Mouse (Mus musculus) left cerebral cortex, postnatal 14 days (tissue): ENCODE results near the gene Tgtp1. TPM values are rescaled to one million over a fixed set of nuclear protein-coding genes. Genes with fewer than 3 reads are reported as not detected.

ENCODE experiments used
- total RNA-seq, 2 experiments: library from RNA; stranded (reverse); gene quantifications; 2 replicates each; pipeline ENCODE4 v1.2.3; 2021

Gene Tgtp1
- total RNA-seq, 2 experiments from 2014 or later, result not detected

Other genes with a start within 250 kb of the Tgtp1 start
- 100 to 1,000 TPM; 252 to 259 TPM for gene Rack1, start 193.8 kb downstream of the Tgtp1 start, total RNA-seq
- gene Trim41, start 176.8 kb downstream of the Tgtp1 start, total RNA-seq, result 10 to 100 TPM; 52.0 to 56.4 TPM
- 1 to 10 TPM; 1.4 to 1.8 TPM for gene Trim7, start 168.0 kb downstream of the Tgtp1 start, total RNA-seq
- 1 to 10 TPM; 1.2 to 1.6 TPM for gene Gm12184, start 167.5 kb downstream of the Tgtp1 start, total RNA-seq
- 1 to 10 TPM; 3.7 TPM for gene Irgm1, start 122.5 kb downstream of the Tgtp1 start, total RNA-seq
- gene Gm5431, start 92.0 kb downstream of the Tgtp1 start, total RNA-seq, result under 1 TPM in 1 of 2 experiments, not detected in 1; 0.29 TPM
- gene Psme2b, start 48.0 kb downstream of the Tgtp1 start, total RNA-seq, result under 1 TPM in 1 of 2 experiments, not detected in 1; 0.70 TPM
- not detected for gene Olfr56, start 15.3 kb downstream of the Tgtp1 start, total RNA-seq
- gene 9930111J21Rik1, start 14.8 kb downstream of the Tgtp1 start, total RNA-seq, result 1 to 10 TPM in 1 of 2 experiments, under 1 TPM in 1; 0.94 to 1.1 TPM
- under 1 TPM in 1 of 2 experiments, not detected in 1; 0.06 TPM for gene Gm12185, start 1.9 kb downstream of the Tgtp1 start, total RNA-seq
- 1 to 10 TPM; 1.6 TPM for gene 9930111J21Rik2, start 57.1 kb upstream of the Tgtp1 start, total RNA-seq
- gene Tgtp2, start 70.0 kb upstream of the Tgtp1 start, total RNA-seq, result under 1 TPM in 1 of 2 experiments, not detected in 1; 0.17 TPM
- gene Ifi47, start 82.4 kb upstream of the Tgtp1 start, total RNA-seq, result under 1 TPM; 0.57 to 0.62 TPM
- not detected for gene Olfr1396, start 120.7 kb upstream of the Tgtp1 start, total RNA-seq
- gene Olfr1395, start 148.1 kb upstream of the Tgtp1 start, total RNA-seq, result not detected
- not detected for gene Olfr1394, start 160.2 kb upstream of the Tgtp1 start, total RNA-seq
- gene Btnl9, start 193.0 kb upstream of the Tgtp1 start, total RNA-seq, result under 1 TPM; 0.17 to 0.22 TPM
- 10 to 100 TPM; 36.9 to 39.5 TPM for gene Zfp62, start 209.1 kb upstream of the Tgtp1 start, total RNA-seq